Mouse (Mus musculus) ES-E14 (cell line): Measurements from ENCODE around the gene Cyp2j13. TPM values are rescaled to one million over a fixed set of nuclear protein-coding genes. Genes with fewer than 3 reads are reported as not detected.

Experiments used
- DNase-seq: peaks from one replicate; pipeline ENCODE4 v3.0.0-alpha.2; 2013; ENCODE audit warnings: low read depth, low spot score
- H3K27ac ChIP-seq: 2 replicates; pipeline ENCODE4 v1.5.1; 2012; ENCODE audit warnings: low read depth, mild to moderate bottlenecking, low read length, moderate library complexity, mixed read lengths; ENCODE audit not compliant: poor library complexity, insufficient read depth, severe bottlenecking
- H3K36me3 ChIP-seq: 2 replicates; pipeline ENCODE4 v1.6.1; 2012; ENCODE audit warnings: mild to moderate bottlenecking, low read length, moderate library complexity, mixed read lengths; ENCODE audit not compliant: control insufficient read depth, poor library complexity, insufficient read depth, severe bottlenecking
- H3K4me1 ChIP-seq, 2 experiments: fragments of 150-350 bp in 1 of 2; sonication (generic) in 1 of 2; 2 replicates each; pipeline ENCODE4 v1.6.1; 2012; ENCODE audit warnings: low read length in 2 of 2, mild to moderate bottlenecking in 1 of 2, mixed read lengths in 1 of 2; ENCODE audit not compliant: control insufficient read depth in 2 of 2, insufficient read depth in 2 of 2, poor library complexity in 1 of 2
- H3K4me3 ChIP-seq, 2 experiments: fragments of 150-350 bp in 1 of 2; sonication (generic) in 1 of 2; 2 replicates each; pipeline ENCODE4 v1.5.1; 2012; ENCODE audit warnings: low read length in 2 of 2, low read depth in 1 of 2, mild to moderate bottlenecking in 1 of 2, mixed read lengths in 1 of 2; ENCODE audit not compliant: insufficient read depth in 1 of 2, poor library complexity in 1 of 2, severe bottlenecking in 1 of 2
- H3K9ac ChIP-seq: 2 replicates; pipeline ENCODE4 v1.6.1; 2012; ENCODE audit warnings: low read depth, mild to moderate bottlenecking, low read length, mixed read lengths; ENCODE audit not compliant: poor library complexity, insufficient read depth, severe bottlenecking
- H3K9me3 ChIP-seq: fragments of 150-350 bp; sonication (generic); 2 replicates; pipeline ENCODE4 v1.6.1; 2012; ENCODE audit warnings: low read depth, mild to moderate bottlenecking, low read length; ENCODE audit not compliant: control insufficient read depth, insufficient read depth
- CHD2 ChIP-seq: IDR thresholded peaks from 2 replicates; pipeline ENCODE4 v1.6.1; 2014; ENCODE audit warnings: mild to moderate bottlenecking, low read depth, low read length, inconsistent platforms
- HCFC1 ChIP-seq: IDR thresholded peaks from 2 replicates; pipeline ENCODE4 v1.6.1; 2012; ENCODE audit warnings: low read length, inconsistent platforms, borderline replicate concordance; ENCODE audit not compliant: insufficient read depth
- MAFK ChIP-seq: IDR thresholded peaks from 2 replicates; pipeline ENCODE4 v1.6.1; 2014; ENCODE audit warnings: mild to moderate bottlenecking, low read depth, low read length, inconsistent platforms; ENCODE audit not compliant: insufficient read depth
- ZC3H11A ChIP-seq: IDR thresholded peaks from 2 replicates; pipeline ENCODE4 v1.6.1; 2012; ENCODE audit warnings: low read depth, mild to moderate bottlenecking, inconsistent platforms, low read length, borderline replicate concordance
- ZNF384 ChIP-seq: IDR thresholded peaks from 2 replicates; pipeline ENCODE4 v1.6.1; 2012; ENCODE audit warnings: low read depth, low read length, inconsistent platforms
- in situ Hi-C, 2 experiments: fragments of 600-800 bp; cut with MboI; formaldehyde crosslinking; loops; one replicate each; pipeline ENCODE4 v1.15.1; 2025; ENCODE audit warnings: low sequenced_read_pairs in 2 of 2, inconsistent platforms in 1 of 2; ENCODE audit not compliant: unreplicated experiment in 2 of 2
- total RNA-seq: library from RNA; depleted of rRNA; stranded (reverse); fragments of 300-350 nt; gene quantifications from 2 replicates; pipeline ENCODE4 v1.2.3, GENCODE M21; 2012

Cyp2j13 gene
- total RNA-seq, 1 experiment, result 0.40 TPM

GRCm38 (mm10) chr4:96062045-96062444 is 15.3 kb downstream of the Cyp2j13 start:
- no peak overlapping the region for H3K4me3 ChIP-seq
- no peaks in the 10 kb centered on the region; the same call in 1 of the 2 replicates for H3K9me3 ChIP-seq
- no peak for TF ChIP-seq CHD2
- TF ChIP-seq ZC3H11A, result no peak
- no peak for TF ChIP-seq HCFC1
- TF ChIP-seq ZNF384, result no peak
- no peak for TF ChIP-seq MAFK
- H3K27ac ChIP-seq, result no peak overlapping the region
- in situ Hi-C loops, result no loop called here
- no peaks in the 10 kb centered on the region for H3K36me3 ChIP-seq
- H3K9ac ChIP-seq, result no peak overlapping the region
- no peak for DNase-seq
- H3K4me1 ChIP-seq, result no peaks in the 10 kb centered on the region

GRCm38 (mm10) chr4:96060106-96060505 is 17.2 kb downstream of the Cyp2j13 start:
- Histone ChIP-seq H3K4me3 (no peak overlapping the region), H3K27ac (no peak overlapping the region), H3K9me3 (peaks cover 6% of the 10 kb centered on the region), H3K36me3 (no peaks in the 10 kb centered on the region), H3K4me1 (no peaks in the 10 kb centered on the region), H3K9ac (no peak overlapping the region)
- no peak for DNase-seq
- in situ Hi-C loops, result no loop called here
- TF ChIP-seq ZC3H11A (no peak), ZNF384 (no peak), HCFC1 (no peak), CHD2 (no peak), MAFK (no peak)

- Histone ChIP-seq H3K36me3 (no peaks in the 10 kb centered on the region), H3K9me3 (no peaks in the 10 kb centered on the region), H3K27ac (no peak overlapping the region), H3K9ac (no peak overlapping the region), H3K4me1 (no peaks in the 10 kb centered on the region), H3K4me3 (no peak overlapping the region)
- DNase-seq, result no peak
- in situ Hi-C loops, result no loop called here
- TF ChIP-seq ZNF384, result no peak
- no peak for TF ChIP-seq CHD2
- TF ChIP-seq MAFK, result no peak
- TF ChIP-seq HCFC1, result no peak
- TF ChIP-seq ZC3H11A, result no peak
These were observed 48.9 kb downstream of the Cyp2j13 start for GRCm38 (mm10) chr4:96028412-96028811.

- Histone ChIP-seq H3K36me3 (peaks cover 3% of the 10 kb centered on the region; the same call in 1 of the 2 replicates), H3K4me3 (no peak overlapping the region), H3K4me1 (no peaks in the 10 kb centered on the region), H3K27ac (no peak overlapping the region), H3K9ac (no peak overlapping the region), H3K9me3 (no peaks in the 10 kb centered on the region)
- TF ChIP-seq HCFC1 (no peak), ZNF384 (no peak), CHD2 (no peak), ZC3H11A (no peak), MAFK (no peak)
- in situ Hi-C loops, result no loop called here
- DNase-seq, result no peak
These were observed 54.5 kb downstream of the Cyp2j13 start for GRCm38 (mm10) chr4:96022803-96023202.

GRCm38 (mm10) chr4:96016875-96017274 is 60.5 kb downstream of the Cyp2j13 start:
- Histone ChIP-seq H3K9me3 (no peaks in the 10 kb centered on the region), H3K27ac (no peak overlapping the region), H3K4me1 (no peaks in the 10 kb centered on the region), H3K9ac (no peak overlapping the region), H3K36me3 (peaks cover 2% of the 10 kb centered on the region; the same call in 1 of the 2 replicates), H3K4me3 (no peak overlapping the region)
- in situ Hi-C loops, result no loop called here
- TF ChIP-seq ZC3H11A, result no peak
- no peak for TF ChIP-seq CHD2
- DNase-seq, result no peak
